Mouse (Mus musculus) heart, postnatal 10 days (tissue): ENCODE data around the gene Aldh1a3. TPM values are rescaled to one million over a fixed set of nuclear protein-coding genes. Genes with fewer than 3 reads are reported as not detected.
A peak's percentile ranks its signal among the peaks of the same experiment; 100 is the strongest.

ENCODE experiments used
- DNase-seq, 2 experiments: peaks; one replicate each; pipeline ENCODE4 v3.0.0; 2021
- intact Hi-C: fragments of 180-260 bp; cut with DNase I; formaldehyde crosslinking; loops from one replicate; pipeline ENCODE4 v1.15.1; 2025
- total RNA-seq, 2 experiments: library from RNA; stranded (reverse); gene quantifications; 2 replicates each; pipeline ENCODE4 v1.2.3; 2021

Gene Aldh1a3
- total RNA-seq = 1 to 10 TPM; 2.1 to 3.1 TPM

DNA sequence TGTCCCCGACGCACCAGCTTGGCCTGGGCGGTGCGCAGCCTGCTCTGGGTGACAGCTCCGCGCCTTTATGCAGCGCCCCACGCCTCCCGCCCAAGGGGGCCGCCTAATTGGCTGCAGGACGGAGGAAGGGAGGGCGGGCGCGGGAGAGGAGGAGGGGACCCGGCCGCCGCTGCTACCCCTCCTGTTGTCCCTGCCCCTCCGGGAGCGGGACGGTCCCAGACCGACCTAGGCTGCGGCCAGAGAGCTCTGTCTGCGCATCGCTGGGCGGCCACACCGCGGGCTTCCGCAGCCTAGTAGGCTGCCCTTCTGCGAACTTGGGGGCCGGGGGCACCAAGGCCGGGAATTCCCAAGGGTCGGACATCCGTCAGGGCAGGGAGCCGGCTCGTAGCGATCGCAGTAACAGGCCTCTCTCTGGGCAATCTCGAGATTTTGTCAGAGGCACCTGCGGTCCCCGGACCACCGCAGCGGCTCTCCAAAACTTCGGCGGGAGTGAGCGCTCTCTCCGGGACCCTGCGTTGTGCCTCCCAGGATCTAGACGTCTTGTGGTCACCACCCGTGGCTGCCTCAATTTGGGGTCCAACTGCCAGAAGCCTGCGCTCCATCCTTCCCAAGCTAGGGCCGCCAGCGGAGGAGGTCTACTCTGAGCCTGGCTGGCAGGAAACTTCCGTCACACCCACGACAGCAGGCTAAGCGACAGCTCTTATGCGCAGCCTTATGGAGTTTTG, at the start of gene Aldh1a3:
Gene Aldh1a3, minus strand, starts transcription at position 81 of the 725 bp plus-strand sequence.
- intact Hi-C loops = no loop called here
- peak; percentile 62 to 63 for DNase-seq

- no peak for DNase-seq
- intact Hi-C loops = no loop called here
These were observed 49.0 kb upstream of the Aldh1a3 start for GRCm38 (mm10) chr7:66476289-66476688.

DNA sequence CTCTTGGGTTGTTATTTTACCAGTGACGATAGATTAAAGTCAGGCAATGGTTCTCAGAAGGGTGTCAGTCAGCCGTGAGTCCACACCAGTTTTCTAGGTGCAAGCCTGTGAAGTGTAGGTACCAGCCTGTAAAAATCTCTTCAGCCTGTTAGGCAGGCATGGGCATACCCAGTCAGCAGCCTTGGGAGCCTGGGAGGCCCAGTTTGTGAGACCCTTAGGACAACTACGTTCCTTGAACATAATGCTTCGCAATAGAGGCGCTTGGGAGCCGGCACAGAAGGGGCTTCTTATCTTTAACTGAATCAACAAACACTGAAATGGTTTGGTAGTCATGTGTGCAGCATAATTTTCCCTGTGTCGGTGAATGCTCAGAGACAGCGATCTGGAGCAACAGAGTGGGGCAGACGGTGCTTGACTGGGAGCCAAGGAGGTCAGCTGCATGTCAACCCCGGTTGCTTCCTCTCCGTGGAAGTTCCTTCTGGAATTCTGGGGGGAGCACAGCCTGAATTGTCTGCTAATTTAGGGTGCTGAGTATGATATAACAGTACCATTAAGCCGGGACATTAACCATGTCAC, 44.4 kb upstream of the Aldh1a3 start:
- intact Hi-C loops = no loop called here
- no peak for DNase-seq

DNA sequence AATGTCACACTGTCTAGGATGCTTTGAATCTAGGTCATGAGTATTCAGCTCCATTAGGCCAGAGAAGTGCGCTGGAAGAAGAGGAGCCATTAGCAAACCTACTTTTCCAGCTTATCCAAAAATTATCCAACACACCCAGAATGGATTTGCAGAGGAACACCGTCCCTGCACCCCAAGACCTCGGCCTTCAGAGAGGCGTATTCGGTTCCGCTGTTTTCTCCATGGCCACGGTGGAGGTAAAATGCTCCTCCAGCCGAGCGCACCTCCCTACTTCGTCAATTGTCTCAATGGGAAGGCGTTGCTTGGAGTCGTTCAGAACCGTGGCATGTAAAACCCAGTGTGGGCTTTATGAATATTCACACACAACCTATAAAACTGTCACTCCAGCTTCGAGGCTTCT, 39.3 kb upstream of the Aldh1a3 start:
- DNase-seq = no peak
- intact Hi-C loops = no loop called here

- intact Hi-C loops = no loop called here
- peak; percentile 22 to 27 for DNase-seq
These were observed 37.9 kb upstream of the Aldh1a3 start for GRCm38 (mm10) chr7:66465241-66465640.

- no peak for DNase-seq
- intact Hi-C loops = no loop called here
These were observed 35.8 kb upstream of the Aldh1a3 start for GRCm38 (mm10) chr7:66463081-66463480.

- intact Hi-C loops = no loop called here
- no peak for DNase-seq
These were observed 24.4 kb upstream of the Aldh1a3 start for GRCm38 (mm10) chr7:66451622-66452295.

DNA sequence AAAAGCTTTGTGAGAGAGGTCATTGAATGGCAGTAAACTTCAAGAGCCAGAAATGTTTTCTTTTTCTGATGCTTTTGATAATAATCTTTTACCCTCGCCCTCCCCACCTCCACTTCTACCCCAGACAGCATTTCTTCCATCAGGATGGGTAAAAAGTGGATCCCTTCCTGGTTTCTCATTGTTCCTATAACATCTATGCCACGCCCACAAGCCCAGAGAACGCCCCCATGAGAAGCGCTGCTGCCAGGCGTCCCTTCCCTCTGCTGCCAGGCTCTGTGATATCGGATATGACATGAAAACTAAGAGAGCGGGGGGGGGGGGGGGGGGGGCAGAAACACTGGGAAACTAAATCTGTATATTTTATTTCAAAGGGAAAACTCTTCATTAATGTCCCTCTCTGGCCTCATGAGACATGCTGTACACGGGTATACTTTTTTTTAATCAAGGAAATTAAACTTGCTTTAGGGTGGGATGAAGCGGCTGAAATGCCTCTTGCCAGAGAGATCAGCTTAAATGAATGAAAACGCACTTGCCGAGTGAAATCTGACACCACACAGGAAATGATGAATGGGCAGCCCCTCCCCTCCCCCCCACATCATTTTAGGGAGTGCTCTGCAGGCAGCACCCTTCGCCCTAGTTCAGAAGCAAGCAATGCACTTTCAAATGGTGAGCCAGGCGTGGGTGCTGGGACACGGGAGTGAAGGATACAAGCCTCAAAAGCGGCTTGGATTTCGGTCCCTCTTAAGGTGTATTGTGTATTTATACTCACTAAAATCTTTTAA, 22.8 kb upstream of the Aldh1a3 start:
- DNase-seq = peak; percentile 22 to 32
- intact Hi-C loops = no loop called here

- no peak for DNase-seq
These were observed 21.6 kb upstream of the Aldh1a3 start for GRCm38 (mm10) chr7:66448786-66449540.

DNA sequence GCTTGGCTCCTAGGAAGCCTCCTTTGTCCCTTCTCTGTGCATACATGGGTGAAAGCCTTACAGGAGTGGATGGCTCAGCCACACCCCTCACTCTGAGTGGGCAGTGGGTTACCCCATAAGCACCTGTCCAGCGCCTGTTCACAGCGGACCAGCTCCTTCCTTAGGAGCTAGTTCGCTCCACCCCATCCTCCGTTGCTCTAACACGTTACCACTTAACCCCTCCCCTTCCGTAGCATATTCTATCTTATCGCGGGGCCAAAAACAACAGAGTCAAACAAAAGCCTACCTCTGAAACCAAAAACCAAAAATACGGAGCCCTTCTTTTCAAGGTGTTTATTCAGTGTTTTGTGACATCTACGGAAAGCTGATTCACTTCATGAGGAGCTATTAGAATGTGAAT, 21.0 kb upstream of the Aldh1a3 start:
- intact Hi-C loops = no loop called here
- no peak for DNase-seq

More at GRCm38 (mm10) chr7:66448786-66449540, 21.6 kb upstream of the Aldh1a3 start:
- intact Hi-C loops = no loop called here

DNA sequence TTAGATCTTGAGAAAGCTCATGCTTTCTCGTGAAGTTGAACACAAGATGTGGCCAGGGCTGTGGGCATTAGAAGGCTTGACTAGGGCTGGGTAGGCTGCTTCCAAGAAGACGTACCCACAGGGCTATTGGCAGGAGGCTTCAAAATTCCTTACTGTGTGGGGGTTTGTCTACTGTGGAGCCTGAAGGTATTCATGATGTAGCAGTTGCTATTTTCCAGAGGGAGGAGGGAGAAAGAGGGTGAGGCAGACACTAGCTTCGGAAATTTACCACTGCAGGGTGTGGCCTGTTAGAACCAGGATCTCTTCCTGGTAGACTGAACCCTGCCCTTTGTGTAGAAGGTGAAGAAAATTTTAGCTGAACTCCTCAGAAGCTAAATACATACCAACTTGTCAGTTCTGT, 19.5 kb upstream of the Aldh1a3 start:
- intact Hi-C loops = no loop called here
- no peak for DNase-seq

- intact Hi-C loops = no loop called here
- no peak for DNase-seq
These were observed 18.0 kb upstream of the Aldh1a3 start for GRCm38 (mm10) chr7:66445117-66445905.

DNA sequence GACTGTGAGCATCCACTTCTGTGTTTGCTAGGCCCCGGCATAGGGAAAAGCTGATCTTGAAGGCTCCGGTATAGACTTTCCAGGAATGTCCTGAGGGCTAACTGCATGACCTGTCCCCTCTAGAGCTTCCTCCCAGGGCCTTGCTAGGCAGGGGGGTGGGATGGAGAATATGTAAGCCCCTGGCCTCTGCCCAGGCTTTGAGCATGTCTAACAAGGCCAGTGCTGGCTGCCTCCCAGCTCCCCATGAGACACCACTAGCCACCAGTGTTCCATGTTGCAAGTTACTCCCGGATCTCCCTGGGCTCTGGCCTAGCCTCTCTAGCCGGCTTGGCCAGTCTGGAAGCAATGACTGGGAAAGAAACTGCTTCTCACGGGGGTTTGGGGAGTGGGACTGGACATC, 17.4 kb upstream of the Aldh1a3 start:
- intact Hi-C loops = no loop called here
- peak in 1 of 2 experiments; percentile 24 for DNase-seq

DNA sequence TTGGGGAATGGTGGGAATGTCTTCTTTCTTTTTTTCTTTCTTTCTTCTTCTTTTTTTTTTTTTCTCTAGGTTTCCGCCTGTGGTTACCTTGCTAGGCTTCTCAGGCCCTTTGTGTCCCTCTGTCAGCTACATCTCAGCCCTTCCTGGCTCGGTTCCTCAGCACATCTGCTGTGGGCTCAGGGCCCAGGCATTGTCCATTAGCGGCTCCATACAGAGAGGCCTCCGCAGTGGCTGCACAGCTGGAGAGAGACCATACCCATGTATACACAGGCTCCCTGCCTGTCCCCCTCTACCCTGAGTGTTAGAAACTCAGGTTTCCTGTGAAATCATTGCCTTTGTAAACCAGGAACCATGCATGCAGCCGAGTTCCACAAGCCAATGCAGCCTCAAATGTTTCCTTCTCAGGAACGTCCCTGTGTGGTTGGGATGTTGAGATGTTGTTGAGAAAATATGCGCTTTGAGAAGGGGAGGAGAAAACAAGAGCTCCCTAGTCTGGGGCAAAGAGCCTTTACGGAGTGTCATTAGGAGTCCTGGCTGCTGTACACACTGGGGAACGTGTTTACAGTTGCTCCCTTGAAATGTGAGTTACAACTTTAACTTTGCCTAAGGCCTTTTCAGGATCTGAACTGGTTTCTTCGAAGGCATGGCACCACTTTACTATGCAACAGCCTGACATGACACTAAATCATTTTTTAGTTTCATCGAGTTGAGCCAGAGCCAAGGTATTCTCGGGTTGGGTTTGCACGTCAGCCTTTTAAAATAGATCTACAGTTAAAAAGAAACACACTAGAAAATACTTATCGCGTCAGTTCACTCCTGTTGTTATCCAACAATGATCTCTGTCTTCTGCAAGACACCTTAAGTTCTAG, 15.4 kb upstream of the Aldh1a3 start:
- peak; percentile 60 to 68 for DNase-seq
- intact Hi-C loops = no loop called here

DNA sequence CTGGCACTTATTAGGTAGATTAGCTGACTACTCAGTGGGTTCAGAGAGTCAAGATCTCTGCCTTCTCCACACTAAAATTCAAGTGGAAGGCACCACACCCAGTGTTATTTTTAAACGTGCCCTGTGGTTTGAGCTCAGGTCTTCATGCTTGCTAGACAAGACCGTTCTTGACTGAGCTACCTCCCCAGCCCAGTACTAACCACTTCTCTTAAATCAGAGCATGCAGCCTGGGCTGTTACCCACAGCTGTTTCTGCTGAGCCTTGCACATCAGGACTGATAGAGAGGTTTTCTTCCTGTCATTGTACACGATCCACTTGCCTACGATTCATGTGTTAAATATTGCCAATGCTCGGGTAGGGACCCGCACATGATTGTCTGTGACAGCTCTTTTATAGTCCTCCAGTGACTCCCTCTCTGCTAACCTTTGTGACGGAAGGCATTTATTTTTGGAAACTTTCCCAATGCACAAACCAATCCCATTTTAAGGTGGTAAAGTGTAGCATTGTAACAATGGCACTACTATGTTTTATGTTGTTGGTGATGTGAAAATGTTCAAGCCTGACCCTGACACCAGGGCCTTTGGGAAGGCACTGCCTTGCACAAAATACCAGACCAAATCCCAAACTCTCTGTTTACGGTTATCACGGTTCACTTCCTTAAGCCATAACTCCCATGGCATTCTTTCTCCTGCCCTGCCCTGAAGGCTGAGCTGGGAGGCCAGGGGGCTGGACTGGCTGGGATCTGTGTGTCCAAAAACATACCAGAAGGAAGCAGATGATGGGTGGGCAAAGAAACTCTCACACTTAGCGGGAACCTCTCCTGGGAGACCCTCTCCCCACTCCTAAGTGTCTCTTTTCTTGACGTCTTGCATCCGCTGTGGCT, 11.7 kb upstream of the Aldh1a3 start:
- intact Hi-C loops = no loop called here

GRCm38 (mm10) chr7:66434453-66434935, 7.2 kb upstream of the Aldh1a3 start:
- intact Hi-C loops = loop anchor here (1.0 kb wide), 1 partner anchor 227 kb away; no protein-coding TSS in a partner anchor
- DNase-seq = peak; percentile 62 to 79

More for the DNA sequence above, 11.7 kb upstream of the Aldh1a3 start:
- DNase-seq = no peak

DNA sequence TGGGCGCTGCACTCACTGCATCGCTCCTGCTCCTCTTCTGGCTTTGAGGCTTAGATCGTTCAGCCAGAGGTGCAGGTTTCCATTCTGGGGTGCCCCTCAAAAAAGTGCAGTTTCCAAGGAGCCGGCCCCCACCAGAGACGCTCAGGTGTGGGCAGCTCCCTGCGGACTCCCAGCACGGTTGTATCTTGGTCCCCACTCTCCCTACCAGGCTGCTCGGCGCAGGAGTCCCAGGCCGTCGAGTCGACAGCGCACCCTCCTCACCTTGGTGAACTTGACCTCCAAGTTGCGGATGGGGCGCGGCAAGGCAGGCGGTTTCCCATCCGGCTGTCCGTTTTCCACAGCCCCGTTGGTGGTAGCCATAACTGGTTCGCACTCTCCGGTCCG, 272 bp downstream of the Aldh1a3 start:
- DNase-seq = no peak
- intact Hi-C loops = no loop called here
